Comparison of ENCODE assay signal across 15 mouse cellular contexts in genomic region chr2:148650587-148651357, GRCm38 (mm10). TPM values are rescaled to one million over a fixed set of nuclear protein-coding genes. Genes with fewer than 3 reads are reported as not detected.
DNase-seq lines count a peak whose midpoint lies in the region; ATAC-seq and TF ChIP-seq lines count a peak whose summit lies in the region.
"Had no signal": no experiment of that assay in that cellular context is flagged by ENCODE, and none has a peak within 500 bp of the region (broad histone marks: within the 10 kb centered on the region; RNA-seq: fewer than 3 reads in every experiment).

No protein-coding gene starts in this region.

- peaks cover 6% of the 10 kb centered on the region for H3K4me1 ChIP-seq in forebrain, embryonic 15.5 days
- no peaks in the 10 kb centered on the region for H3K4me1 ChIP-seq in hindbrain, postnatal 0 days (ENCODE audit: insufficient read depth, low read length)
- peaks cover 17% of the 10 kb centered on the region for H3K4me1 ChIP-seq in neural tube, embryonic 13.5 days (replicated peaks)
- H3K4me1 ChIP-seq in intestine, embryonic 15.5 days (replicated peaks): no peaks in the 10 kb centered on the region
- H3K4me1 ChIP-seq: limb, embryonic 12.5 days had no signal

- no peak overlapping the region for H3K4me2 ChIP-seq in forebrain, embryonic 15.5 days (replicated peaks)
- H3K4me2 ChIP-seq in hindbrain, postnatal 0 days (ENCODE audit: low read depth, low read length): no peak overlapping the region
- H3K4me2 ChIP-seq in neural tube, embryonic 13.5 days: no peak overlapping the region
- no peak overlapping the region for H3K4me2 ChIP-seq in intestine, embryonic 15.5 days (replicated peaks)
- H3K4me2 ChIP-seq: limb, embryonic 12.5 days had no signal

- ATAC-seq in forebrain, embryonic 15.5 days (replicated peaks): peak; percentile 46; the same call in 1 of the 2 replicates
- ATAC-seq in hindbrain, postnatal 0 days: peak; percentile 77
- peak; percentile 78 for ATAC-seq in neural tube, embryonic 13.5 days (ENCODE audit: low read depth)
- ATAC-seq in intestine, embryonic 15.5 days: no peak

- peak; percentile 33 for DNase-seq in heart, adult 11 months
- DNase-seq in heart, postnatal 36 days: no peak
- DNase-seq in hindbrain, postnatal 0 days (ENCODE audit: low spot score): peak; percentile 20
- no peak for DNase-seq in layer of hippocampus, adult 11-12 months (ENCODE audit: low spot score)
- DNase-seq in spleen, postnatal 4 days (ENCODE audit: low spot score in 2 of 2): no peak
- DNase-seq: adrenal gland, postnatal 10 days; cerebellum, postnatal 14 days; heart, postnatal 10 days; kidney, adult 18-20 months; kidney, postnatal 25 days had no signal

- no peaks in the 10 kb centered on the region for H3K27me3 ChIP-seq in forebrain, embryonic 15.5 days
- no peaks in the 10 kb centered on the region for H3K27me3 ChIP-seq in hindbrain, postnatal 0 days (ENCODE audit: insufficient read depth, low read length)
- H3K27me3 ChIP-seq in neural tube, embryonic 13.5 days: no peaks in the 10 kb centered on the region
- no peaks in the 10 kb centered on the region for H3K27me3 ChIP-seq in intestine, embryonic 15.5 days (replicated peaks)
- H3K27me3 ChIP-seq: limb, embryonic 12.5 days had no signal

- no peak for TF ChIP-seq CTCF in hindbrain, postnatal 0 days (IDR thresholded peaks at IDR 0.05; ENCODE audit: low read depth)

- intact Hi-C loops in heart, postnatal 36 days (cut with DNase I): loop anchor here (10.0 kb wide), 1 partner anchor 846 kb away; no protein-coding TSS in a partner anchor

- no peak overlapping the region for H3K9ac ChIP-seq in forebrain, embryonic 15.5 days (replicated peaks)
- no peak overlapping the region for H3K9ac ChIP-seq in hindbrain, postnatal 0 days (replicated peaks; ENCODE audit: low read length)
- H3K9ac ChIP-seq in neural tube, embryonic 13.5 days: no peak overlapping the region
- H3K9ac ChIP-seq in intestine, embryonic 15.5 days: no peak overlapping the region
- H3K9ac ChIP-seq: limb, embryonic 12.5 days had no signal

- H3K9me3 ChIP-seq in forebrain, embryonic 15.5 days: no peaks in the 10 kb centered on the region
- H3K9me3 ChIP-seq in hindbrain, postnatal 0 days (ENCODE audit: low read length): no peaks in the 10 kb centered on the region
- H3K9me3 ChIP-seq in neural tube, embryonic 13.5 days: no peaks in the 10 kb centered on the region
- no peaks in the 10 kb centered on the region for H3K9me3 ChIP-seq in intestine, embryonic 15.5 days
- H3K9me3 ChIP-seq: limb, embryonic 12.5 days had no signal

- no peak overlapping the region for H3K27ac ChIP-seq in forebrain, embryonic 15.5 days (replicated peaks)
- no peak overlapping the region for H3K27ac ChIP-seq in hindbrain, postnatal 0 days
- peak overlapping the region; percentile 70 for H3K27ac ChIP-seq in neural tube, embryonic 13.5 days (replicated peaks)
- H3K27ac ChIP-seq in intestine, embryonic 15.5 days: no peak overlapping the region
- H3K27ac ChIP-seq: limb, embryonic 12.5 days; macrophage had no signal

- 5% methylated on average over 3 of the region's 3 CpGs for WGBS in forebrain, embryonic 15.5 days
- WGBS in hindbrain, postnatal 0 days: 16% methylated on average over 3 of the region's 3 CpGs
- 17% methylated on average over 3 of the region's 3 CpGs for WGBS in neural tube, embryonic 13.5 days
- WGBS in intestine, embryonic 15.5 days: 35% methylated on average over 3 of the region's 3 CpGs

- no peaks in the 10 kb centered on the region for H3K36me3 ChIP-seq in forebrain, embryonic 15.5 days
- H3K36me3 ChIP-seq in hindbrain, postnatal 0 days (ENCODE audit: insufficient read depth, low read length): no peaks in the 10 kb centered on the region
- H3K36me3 ChIP-seq in neural tube, embryonic 13.5 days: no peaks in the 10 kb centered on the region
- H3K36me3 ChIP-seq in intestine, embryonic 15.5 days: no peaks in the 10 kb centered on the region
- H3K36me3 ChIP-seq: limb, embryonic 12.5 days had no signal

- H3K4me3 ChIP-seq in forebrain, embryonic 15.5 days: no peak overlapping the region
- no peak overlapping the region for H3K4me3 ChIP-seq in hindbrain, postnatal 0 days (ENCODE audit: low read length)
- H3K4me3 ChIP-seq in neural tube, embryonic 13.5 days: no peak overlapping the region
- H3K4me3 ChIP-seq in intestine, embryonic 15.5 days (replicated peaks): no peak overlapping the region
- H3K4me3 ChIP-seq: limb, embryonic 12.5 days had no signal

RNA-seq across cellular contexts. Expression of gene Nxt1, which starts 21.6 kb away (rescaled TPM):
- 10 to 100 TPM in 1 of 2 experiments, 1 to 10 TPM in 1; 7.1 to 10.2 TPM for total RNA-seq in heart, postnatal 36 days (2021)
- polyA plus RNA-seq in forebrain, embryonic 15.5 days (2015; fragmentation: Nextera tagmentation; extraction: Ambion mirVana): 62.4 and 72.9 TPM in 2 replicates
- total RNA-seq in hindbrain, postnatal 0 days (2014; rRNA removed): 22.9 and 35.3 TPM in 2 replicates
- 34.0 and 37.8 TPM in 2 replicates for polyA plus RNA-seq in hindbrain, postnatal 0 days (2015; fragmentation: Nextera tagmentation; extraction: Ambion mirVana)
- polyA plus RNA-seq in neural tube, embryonic 13.5 days (2015; fragmentation: Nextera tagmentation; extraction: Ambion mirVana): 49.2 and 56.4 TPM in 2 replicates
- polyA plus RNA-seq in intestine, embryonic 15.5 days (2015; fragmentation: Nextera tagmentation; extraction: Ambion mirVana): 73.1 and 73.7 TPM in 2 replicates

RNA-seq across cellular contexts. Expression of gene Gzf1, which starts 30.1 kb away (rescaled TPM):
- 10 to 100 TPM; 23.0 to 26.3 TPM for total RNA-seq in heart, postnatal 36 days (2021)
- polyA plus RNA-seq in forebrain, embryonic 15.5 days (2015; fragmentation: Nextera tagmentation; extraction: Ambion mirVana): 20.7 and 21.2 TPM in 2 replicates
- 21.4 and 24.1 TPM in 2 replicates for total RNA-seq in hindbrain, postnatal 0 days (2014; rRNA removed)
- 15.5 and 17.3 TPM in 2 replicates for polyA plus RNA-seq in hindbrain, postnatal 0 days (2015; fragmentation: Nextera tagmentation; extraction: Ambion mirVana)
- polyA plus RNA-seq in neural tube, embryonic 13.5 days (2015; fragmentation: Nextera tagmentation; extraction: Ambion mirVana): 14.6 and 18.2 TPM in 2 replicates
- 15.1 and 16.1 TPM in 2 replicates for polyA plus RNA-seq in intestine, embryonic 15.5 days (2015; fragmentation: Nextera tagmentation; extraction: Ambion mirVana)

Comparison
In these comparisons a context has a peak if more than half of its experiments do, and no peak if none do; other contexts are left out.
1. DNase-seq: peak in heart, adult 11 months (single experiment) and hindbrain, postnatal 0 days (single experiment); none in heart, postnatal 36 days (0 of 2), layer of hippocampus, adult 11-12 months (single experiment) and spleen, postnatal 4 days (0 of 2).